Mouse (Mus musculus): Measurements from ENCODE around the gene Fn3k.

GRCm38 (mm10) chr11:121414762-121415161, 20.0 kb upstream of the Fn3k start:
- no peak for TF ChIP-seq POLR2A (IDR thresholded peaks at IDR 0.05; ENCODE audit: borderline replicate concordance, control insufficient read depth, low read depth, low read length)
- no peak for TF ChIP-seq CTCF (IDR thresholded peaks at IDR 0.05; ENCODE audit: control insufficient read depth, insufficient read depth, low read length)
